Mouse (Mus musculus) cerebellum, adult 9-10 months (tissue): ENCODE results near the gene Vmn1r90.
"Not testable (repeated sequence)": the region's sequence is repeated elsewhere in the genome, so short reads cannot be mapped to it uniquely, and the experiment has no call there.

Source experiments
- DNase-seq: peaks from one replicate; pipeline ENCODE4 v3.0.0; 2022

Gene Vmn1r90

DNA sequence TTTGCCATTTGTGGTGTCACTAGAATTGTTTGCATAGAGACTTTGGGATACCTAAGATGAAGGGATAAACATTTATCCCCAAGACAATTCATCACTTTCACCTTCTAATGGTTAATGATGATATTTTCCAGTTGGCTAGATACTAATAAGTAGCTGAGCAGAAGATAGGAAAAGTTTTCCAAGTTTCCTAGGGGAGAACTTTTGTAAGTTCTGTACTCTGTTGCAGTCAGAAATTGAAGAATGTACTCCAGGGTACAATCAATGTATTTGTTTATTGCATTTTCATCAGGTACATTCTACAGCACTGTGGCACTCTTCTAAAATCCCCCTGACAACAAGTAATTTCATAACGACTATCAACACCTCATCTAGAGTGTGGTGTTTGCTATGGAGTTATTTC, at the start of gene Vmn1r90:
Gene Vmn1r90, minus strand, starts transcription at position 101 of the 400 bp plus-strand sequence.
- no peak for DNase-seq

DNA sequence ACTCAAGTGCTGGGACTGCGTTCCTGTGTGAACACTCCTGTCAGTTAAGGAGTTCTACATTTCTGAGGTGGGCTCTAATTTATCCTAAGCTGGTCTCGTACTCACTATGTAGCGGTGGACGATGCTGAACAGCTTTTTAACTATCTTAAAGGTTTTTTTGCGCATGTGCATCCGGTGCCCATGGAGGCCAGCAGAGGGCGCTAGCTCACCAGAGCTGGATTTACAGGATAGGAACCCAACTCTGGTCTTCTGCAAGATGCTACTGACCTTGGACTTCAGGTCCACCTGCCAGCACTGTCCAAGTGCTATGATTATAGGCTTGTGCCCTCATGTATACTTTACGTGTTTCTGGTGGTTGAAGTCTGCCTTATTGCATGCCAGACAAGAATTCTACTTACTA, 29.7 kb upstream of the Vmn1r90 start:
- DNase-seq, result not testable (repeated sequence)

DNA sequence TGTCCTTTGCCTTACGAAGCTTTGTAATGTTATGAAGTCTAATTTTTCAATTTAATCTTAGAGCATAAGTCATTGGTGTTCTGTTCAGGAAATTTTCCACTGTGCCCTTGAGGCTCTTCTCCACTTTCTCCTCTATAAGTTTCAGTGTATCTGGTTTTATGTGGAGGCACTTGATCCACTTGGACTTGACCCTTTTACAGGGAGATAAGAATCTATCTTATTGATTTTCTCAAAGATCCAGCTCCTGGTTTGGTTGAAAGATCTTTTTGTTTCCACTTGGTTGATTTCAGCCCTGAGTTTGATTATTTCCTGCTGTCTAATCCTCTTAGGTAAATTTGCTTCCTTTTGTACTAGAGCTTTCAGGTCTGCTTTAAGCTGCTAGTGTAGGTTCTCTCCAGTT, 11.0 kb downstream of the Vmn1r90 start:
- no peak for DNase-seq

DNA sequence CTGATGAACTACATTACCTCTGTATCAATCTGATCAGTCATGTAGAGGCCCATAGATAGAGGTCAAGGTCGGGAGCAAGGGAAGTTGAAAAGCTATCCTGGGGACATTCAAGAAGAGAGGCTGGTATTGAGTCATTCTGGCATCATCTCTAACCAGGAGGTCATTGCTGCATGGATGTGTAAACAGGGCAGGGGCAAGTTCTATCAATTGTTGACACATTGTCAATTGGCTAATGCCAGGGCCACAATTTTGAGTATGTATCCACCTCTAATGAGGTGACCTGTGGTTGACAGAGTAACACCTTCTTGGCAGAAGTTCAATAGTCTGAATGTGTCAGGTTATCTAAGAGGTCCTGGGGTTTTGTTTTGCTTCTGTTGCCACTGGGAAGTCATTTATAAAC, 38.0 kb downstream of the Vmn1r90 start:
- no peak for DNase-seq

DNA sequence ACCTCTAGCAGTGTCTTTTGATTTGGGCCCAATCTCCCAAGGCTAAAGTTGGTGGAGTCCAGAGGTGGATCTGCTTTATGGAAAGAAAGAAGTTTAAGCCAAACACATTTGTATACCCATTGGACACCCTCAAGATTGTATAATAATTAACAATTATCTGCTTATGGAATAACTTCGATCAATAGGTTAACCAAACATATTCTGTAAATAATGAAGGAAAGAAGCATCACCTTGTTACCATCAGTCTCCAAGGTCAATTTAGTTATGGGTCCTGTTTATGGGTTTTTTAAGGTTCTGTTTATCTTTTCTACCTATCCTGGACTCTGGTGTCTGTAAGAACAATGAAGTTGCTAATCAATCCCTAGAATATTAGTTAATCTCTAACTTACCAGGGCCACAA, 40.7 kb downstream of the Vmn1r90 start:
- DNase-seq, result no peak

DNA sequence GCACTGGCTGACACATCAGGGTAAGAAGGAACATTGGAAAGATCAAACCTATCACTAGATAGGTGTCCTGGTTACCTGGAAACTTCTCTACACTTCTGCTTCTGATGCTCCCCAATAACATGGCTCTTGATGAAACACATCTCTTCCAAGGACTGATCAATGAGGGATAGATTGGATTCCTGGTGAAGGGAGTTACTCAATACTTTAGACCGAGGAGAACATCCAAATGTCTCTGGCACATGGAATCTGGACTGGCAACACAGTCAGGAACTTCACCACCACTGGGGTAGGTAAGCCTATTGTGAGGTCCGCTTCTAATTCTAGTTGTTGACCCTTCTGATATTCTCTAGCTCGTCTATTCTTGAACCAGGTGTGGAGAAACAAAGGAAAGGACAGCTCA, 45.0 kb downstream of the Vmn1r90 start:
- DNase-seq, result no peak
